Mouse (Mus musculus) ovary, adult 18-20 months (tissue): Measurements from ENCODE around the gene Sucnr1.

Experiments
- DNase-seq: peaks from one replicate; pipeline ENCODE4 v3.0.0; 2022; ENCODE audit warnings: low spot score, mixed read lengths

The Sucnr1 gene

GRCm38 (mm10) chr3:60111889-60112646 lies 30.4 kb downstream of the Sucnr1 start:
- DNase-seq = no peak

DNA sequence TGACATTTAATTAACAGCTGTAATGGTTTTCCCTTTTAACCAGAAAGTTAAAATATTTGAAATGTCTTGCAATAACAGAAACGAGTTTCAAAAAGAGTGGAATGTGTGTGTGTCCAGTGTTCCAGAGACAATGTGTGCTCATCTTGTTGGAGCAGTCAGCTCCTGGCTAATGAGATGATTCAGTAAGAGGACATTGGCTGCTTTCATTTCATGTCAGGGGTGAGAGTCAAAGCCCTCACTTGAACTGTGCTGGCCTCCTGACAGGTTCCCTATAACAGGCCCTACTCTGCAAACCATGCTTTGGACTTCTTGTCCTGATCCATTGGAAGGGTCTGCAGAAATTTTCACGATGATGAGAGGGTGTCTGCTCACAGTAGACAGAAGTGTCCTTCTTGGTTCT lies 32.9 kb downstream of the Sucnr1 start:
- no peak for DNase-seq

- no peak for DNase-seq
These were observed 39.8 kb downstream of the Sucnr1 start for GRCm38 (mm10) chr3:60121449-60121848.

DNA sequence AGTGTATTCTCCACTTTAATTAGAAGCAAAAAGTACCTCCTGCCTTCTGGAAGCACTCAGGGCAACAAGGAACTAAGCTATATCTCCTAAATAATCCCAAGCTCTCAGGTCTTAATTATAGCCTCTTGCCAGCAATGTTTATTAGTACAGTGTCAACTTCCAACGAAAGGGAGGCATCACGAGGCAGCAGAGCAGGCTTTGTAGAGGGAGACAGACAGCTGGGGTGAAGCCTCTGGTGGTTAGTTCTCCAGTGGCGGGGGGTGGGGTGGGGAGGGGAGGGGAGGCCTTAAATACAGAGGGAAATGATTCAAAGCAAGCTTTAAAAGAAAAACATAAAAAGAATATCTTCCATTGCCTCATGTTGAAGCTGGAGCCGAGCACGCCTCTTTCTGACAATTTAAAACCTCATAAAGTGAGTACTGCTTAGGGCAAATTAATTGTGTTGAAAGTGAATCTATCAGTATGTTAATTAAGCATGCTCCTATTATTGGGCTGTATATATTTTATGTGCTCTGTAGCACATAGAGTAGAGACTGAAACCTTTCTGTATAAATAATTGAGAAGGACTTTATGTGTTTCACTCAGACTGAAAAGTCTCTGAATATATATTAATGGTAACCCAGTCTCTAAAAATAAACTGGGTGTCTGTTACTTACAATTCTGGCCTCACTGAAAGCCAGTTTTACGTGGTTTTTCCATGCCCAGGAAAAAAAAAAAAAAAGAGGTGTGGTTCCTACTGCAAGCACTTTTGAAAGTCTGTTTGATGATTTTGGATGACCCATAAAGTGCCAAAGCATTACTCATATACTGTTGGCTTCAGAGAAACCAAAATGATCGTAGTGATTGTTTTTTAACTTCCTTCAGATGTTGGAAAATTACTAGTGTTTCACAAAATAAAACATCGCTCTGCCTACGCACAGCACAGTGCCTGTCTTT lies 42.5 kb downstream of the Sucnr1 start:
- DNase-seq = no peak

- no peak for DNase-seq
These were observed 44.9 kb downstream of the Sucnr1 start for GRCm38 (mm10) chr3:60126564-60126963.

- no peak for DNase-seq
These were observed 46.6 kb downstream of the Sucnr1 start for GRCm38 (mm10) chr3:60128282-60128681.

DNA sequence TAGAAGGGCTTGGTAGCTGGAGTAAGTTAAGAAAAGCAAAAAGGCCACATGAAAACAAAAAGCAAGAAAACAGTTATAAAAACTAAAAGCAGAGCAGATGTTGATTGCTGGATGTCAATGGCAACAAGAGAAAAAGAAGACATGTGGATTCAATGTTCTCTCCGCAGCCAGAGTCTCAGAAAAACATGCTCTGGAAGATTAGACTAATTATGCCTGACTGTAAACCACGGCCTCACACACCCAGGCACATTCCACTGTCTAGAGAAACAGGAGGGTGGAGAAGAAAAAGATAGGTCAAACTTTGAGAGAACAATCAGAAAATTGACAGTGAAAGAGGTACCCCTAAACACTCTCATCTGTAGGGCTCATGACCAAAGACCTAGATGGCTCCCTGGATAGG lies 54.1 kb downstream of the Sucnr1 start:
- no peak for DNase-seq
